Mouse (Mus musculus) thymus, postnatal 4 days (tissue): ENCODE data around the gene Ndufv1.
A peak's percentile ranks its signal among the peaks of the same experiment; 100 is the strongest.
"Not testable (repeated sequence)": the region's sequence is repeated elsewhere in the genome, so short reads cannot be mapped to it uniquely, and the experiment has no call there.

Experiments
- DNase-seq: peaks from one replicate; pipeline ENCODE4 v3.0.0; 2021

Ndufv1 gene

GRCm38 (mm10) chr19:4000119-4000900 lies 12.3 kb downstream of the Ndufv1 start, which contains the start of the genes Nudt8 and Gm49405:
TSS of gene Nudt8 (plus strand) at chr19:4000580.
TSS of gene Gm49405 (plus strand) at chr19:4000626.
- DNase-seq, result peak; percentile 95

GRCm38 (mm10) chr19:3999121-3999730 lies 13.4 kb downstream of the Ndufv1 start:
- DNase-seq, result no peak

GRCm38 (mm10) chr19:3998335-3998734 lies 14.3 kb downstream of the Ndufv1 start:
- no peak for DNase-seq

- DNase-seq, result no peak
Observed at GRCm38 (mm10) chr19:3997231-3997630, 15.4 kb downstream of the Ndufv1 start.

- no peak for DNase-seq
Observed at GRCm38 (mm10) chr19:3996747-3997146, 15.9 kb downstream of the Ndufv1 start.

GRCm38 (mm10) chr19:3996106-3996505 lies 16.5 kb downstream of the Ndufv1 start:
- DNase-seq, result no peak

- DNase-seq, result no peak
Observed at GRCm38 (mm10) chr19:3995505-3995904, 17.1 kb downstream of the Ndufv1 start.

GRCm38 (mm10) chr19:3994932-3995331 lies 17.7 kb downstream of the Ndufv1 start:
- no peak for DNase-seq

GRCm38 (mm10) chr19:3992416-3992815 lies 20.2 kb downstream of the Ndufv1 start, which contains the start of gene Tbx10:
TSS of gene Tbx10 (plus strand) at chr19:3992752.
- no peak for DNase-seq

- no peak for DNase-seq
Observed at GRCm38 (mm10) chr19:3991966-3992365, 20.6 kb downstream of the Ndufv1 start.

GRCm38 (mm10) chr19:3991562-3991961 lies 21.0 kb downstream of the Ndufv1 start:
- DNase-seq, result no peak

GRCm38 (mm10) chr19:3990804-3991203 lies 21.8 kb downstream of the Ndufv1 start:
- no peak for DNase-seq

- DNase-seq, result no peak
Observed at GRCm38 (mm10) chr19:3988750-3989149, 23.9 kb downstream of the Ndufv1 start.

GRCm38 (mm10) chr19:3988066-3988465 lies 24.5 kb downstream of the Ndufv1 start:
- DNase-seq, result no peak

- no peak for DNase-seq
Observed at GRCm38 (mm10) chr19:3986334-3986733, 26.3 kb downstream of the Ndufv1 start, which contains the start of gene Acy3. TSS of gene Acy3 (plus strand) at chr19:3986570.

- no peak for DNase-seq
Observed at GRCm38 (mm10) chr19:3985261-3985681, 27.3 kb downstream of the Ndufv1 start.

GRCm38 (mm10) chr19:3983527-3984200 lies 28.9 kb downstream of the Ndufv1 start:
- no peak for DNase-seq

GRCm38 (mm10) chr19:3980917-3981316 lies 31.7 kb downstream of the Ndufv1 start:
- DNase-seq, result no peak

- DNase-seq, result peak; percentile 85
Observed at GRCm38 (mm10) chr19:3980309-3980708, 32.3 kb downstream of the Ndufv1 start.

GRCm38 (mm10) chr19:3975866-3976265 lies 36.7 kb downstream of the Ndufv1 start:
- no peak for DNase-seq

GRCm38 (mm10) chr19:3974608-3975007 lies 38.0 kb downstream of the Ndufv1 start:
- DNase-seq, result not testable (repeated sequence)

- no peak for DNase-seq
Observed at GRCm38 (mm10) chr19:3972229-3972628, 40.4 kb downstream of the Ndufv1 start, which contains the start of gene Aldh3b2. TSS of gene Aldh3b2 (plus strand) at chr19:3972328.

- no peak for DNase-seq
Observed at GRCm38 (mm10) chr19:3967258-3967657, 45.3 kb downstream of the Ndufv1 start.
